Mouse (Mus musculus) urinary bladder, postnatal 10 days (tissue): ENCODE data around the gene Dchs2.

Experiments used
- DNase-seq: peaks from one replicate; pipeline ENCODE4 v3.0.0; 2022; ENCODE audit warnings: low spot score

Dchs2 gene

GRCm38 (mm10) chr3:83155600-83155999, 27.9 kb downstream of the Dchs2 start:
- no peak for DNase-seq

GRCm38 (mm10) chr3:83156165-83156564, 28.4 kb downstream of the Dchs2 start:
- DNase-seq: no peak

- DNase-seq: no peak
These were observed 33.9 kb downstream of the Dchs2 start for GRCm38 (mm10) chr3:83161542-83162231.

- DNase-seq: no peak
These were observed 35.9 kb downstream of the Dchs2 start for GRCm38 (mm10) chr3:83163676-83164075.

GRCm38 (mm10) chr3:83185527-83185926, 57.8 kb downstream of the Dchs2 start:
- DNase-seq: no peak

GRCm38 (mm10) chr3:83191271-83191670, 63.5 kb downstream of the Dchs2 start:
- DNase-seq: no peak

GRCm38 (mm10) chr3:83192401-83192800, 64.7 kb downstream of the Dchs2 start:
- no peak for DNase-seq

- no peak for DNase-seq
These were observed 67.2 kb downstream of the Dchs2 start for GRCm38 (mm10) chr3:83194911-83195310.

- no peak for DNase-seq
These were observed 73.7 kb downstream of the Dchs2 start for GRCm38 (mm10) chr3:83201286-83201980.

GRCm38 (mm10) chr3:83205073-83205668, 77.4 kb downstream of the Dchs2 start:
- DNase-seq: no peak

GRCm38 (mm10) chr3:83209646-83210045, 81.9 kb downstream of the Dchs2 start:
- no peak for DNase-seq

GRCm38 (mm10) chr3:83210210-83210609, 82.5 kb downstream of the Dchs2 start:
- DNase-seq: no peak

GRCm38 (mm10) chr3:83211939-83212338, 84.2 kb downstream of the Dchs2 start:
- DNase-seq: no peak

GRCm38 (mm10) chr3:83212578-83212977, 84.8 kb downstream of the Dchs2 start:
- no peak for DNase-seq

- DNase-seq: no peak
These were observed 90.3 kb downstream of the Dchs2 start for GRCm38 (mm10) chr3:83218059-83218458.

GRCm38 (mm10) chr3:83220101-83220500, 92.4 kb downstream of the Dchs2 start:
- DNase-seq: no peak

- DNase-seq: no peak
These were observed 94.4 kb downstream of the Dchs2 start for GRCm38 (mm10) chr3:83222125-83222524.

GRCm38 (mm10) chr3:83228383-83228782, 100.6 kb downstream of the Dchs2 start:
- no peak for DNase-seq

GRCm38 (mm10) chr3:83230326-83230725, 102.6 kb downstream of the Dchs2 start:
- DNase-seq: no peak

GRCm38 (mm10) chr3:83234457-83234856, 106.7 kb downstream of the Dchs2 start:
- DNase-seq: no peak

- no peak for DNase-seq
These were observed 107.3 kb downstream of the Dchs2 start for GRCm38 (mm10) chr3:83235061-83235460.

- DNase-seq: no peak
These were observed 118.8 kb downstream of the Dchs2 start for GRCm38 (mm10) chr3:83246536-83246935.

- DNase-seq: no peak
These were observed 122.3 kb downstream of the Dchs2 start for GRCm38 (mm10) chr3:83250001-83250545.
